Mouse (Mus musculus) MEL (cell line): ENCODE data around the gene Efcab5. TPM values are rescaled to one million over a fixed set of nuclear protein-coding genes. Genes with fewer than 3 reads are reported as not detected.

ENCODE experiments used
- DNase-seq: peaks from one replicate; pipeline ENCODE4 v3.0.0; 2011; ENCODE audit warnings: low read depth, low spot score
- H3K27ac ChIP-seq: 2 replicates; pipeline ENCODE4 v1.5.1; 2012; ENCODE audit warnings: low read depth, mild to moderate bottlenecking, control low read depth, low read length, moderate library complexity; ENCODE audit not compliant: control insufficient read depth
- H3K27me3 ChIP-seq, 2 experiments: fragments of 150-350 bp in 1 of 2; sonication (generic) in 1 of 2; 2 replicates each; pipeline ENCODE4 v1.6.1; 2012; ENCODE audit warnings: low read length in 2 of 2, mild to moderate bottlenecking in 2 of 2, improper control_type of control experiment in 1 of 2, moderate library complexity in 1 of 2; ENCODE audit not compliant: insufficient read depth in 2 of 2, control insufficient read depth in 1 of 2
- H3K36me3 ChIP-seq, 2 experiments: 2 replicates each; pipeline ENCODE4 v1.6.1; 2012 to 2014; ENCODE audit warnings: low read length in 2 of 2, improper control_type of control experiment in 1 of 2, inconsistent platforms in 1 of 2, mild to moderate bottlenecking in 1 of 2; ENCODE audit not compliant: insufficient read depth in 2 of 2, control insufficient read depth in 1 of 2
- H3K4me1 ChIP-seq, 2 experiments: fragments of 150-350 bp in 1 of 2; sonication (generic) in 1 of 2; 2 replicates each; pipeline ENCODE4 v1.6.1; 2012; ENCODE audit warnings: low read length in 2 of 2, improper control_type of control experiment in 1 of 2, mild to moderate bottlenecking in 1 of 2; ENCODE audit not compliant: insufficient read depth in 2 of 2, control insufficient read depth in 1 of 2
- H3K4me3 ChIP-seq, 2 experiments: fragments of 150-350 bp in 1 of 2; sonication (generic) in 1 of 2; 2 replicates each; pipeline ENCODE4 v1.5.1; 2012; ENCODE audit warnings: low read depth in 2 of 2, low read length in 2 of 2, mild to moderate bottlenecking in 2 of 2, moderate library complexity in 2 of 2, control low read depth in 1 of 2, improper control_type of control experiment in 1 of 2; ENCODE audit not compliant: control insufficient read depth in 1 of 2, insufficient read depth in 1 of 2
- H3K79me2 ChIP-seq: 2 replicates; pipeline ENCODE4 v1.6.1; 2012; ENCODE audit warnings: mild to moderate bottlenecking, low read length, moderate library complexity; ENCODE audit not compliant: control insufficient read depth, poor library complexity, insufficient read depth
- H3K9ac ChIP-seq: 2 replicates; pipeline ENCODE4 v1.6.1; 2012; ENCODE audit warnings: low read depth, mild to moderate bottlenecking, control low read depth, low read length, moderate library complexity; ENCODE audit not compliant: control insufficient read depth, poor library complexity, severe bottlenecking
- H3K9me3 ChIP-seq: fragments of 150-350 bp; sonication (generic); replicated peaks from 2 replicates; pipeline ENCODE4 v1.6.1; 2012; ENCODE audit warnings: mild to moderate bottlenecking, low read length, improper control_type of control experiment, moderate library complexity; ENCODE audit not compliant: insufficient read depth
- CHD1 ChIP-seq: IDR thresholded peaks from 2 replicates; pipeline ENCODE4 v1.6.1; 2012; ENCODE audit warnings: low read depth, mild to moderate bottlenecking, inconsistent platforms, low read length, improper control_type of control experiment
- CHD2 ChIP-seq: IDR thresholded peaks from 2 replicates; pipeline ENCODE4 v1.6.1; 2011; ENCODE audit warnings: low read length, improper control_type of control experiment
- CTCF ChIP-seq, 3 experiments: IDR thresholded peaks in 2 of 3; conservative IDR thresholded peaks in 1 of 3; 2 replicates each; pipeline ENCODE4 v1.5.1; 2011 to 2012; ENCODE audit warnings: low read length in 3 of 3, low read depth in 2 of 3, mild to moderate bottlenecking in 2 of 3, improper control_type of control experiment in 1 of 3, inconsistent platforms in 1 of 3, mixed read lengths in 1 of 3, moderate library complexity in 1 of 3; ENCODE audit not compliant: control insufficient read depth in 1 of 3, insufficient read depth in 1 of 3, poor library complexity in 1 of 3, severe bottlenecking in 1 of 3
- E2F4 ChIP-seq: IDR thresholded peaks from 2 replicates; pipeline ENCODE4 v1.6.1; 2011; ENCODE audit warnings: low read depth, low read length, improper control_type of control experiment, borderline replicate concordance
- ELF1 ChIP-seq: IDR thresholded peaks from 2 replicates; pipeline ENCODE4 v1.6.1; 2014; ENCODE audit warnings: low read depth, mild to moderate bottlenecking, inconsistent platforms, low read length, improper control_type of control experiment, moderate library complexity
- EP300 ChIP-seq, 2 experiments: IDR thresholded peaks; 2 replicates each; pipeline ENCODE4 v1.6.1; 2011; ENCODE audit warnings: improper control_type of control experiment in 2 of 2, low read length in 2 of 2, low read depth in 1 of 2, mild to moderate bottlenecking in 1 of 2
- ETS1 ChIP-seq: IDR thresholded peaks from 2 replicates; pipeline ENCODE4 v1.6.1; 2012; ENCODE audit warnings: low read depth, mild to moderate bottlenecking, inconsistent platforms, low read length, improper control_type of control experiment, moderate library complexity
- KAT2A ChIP-seq: conservative IDR thresholded peaks from 2 replicates; pipeline ENCODE4 v1.6.1; 2012; ENCODE audit warnings: low read depth, low read length, improper control_type of control experiment, inconsistent platforms
- MAFK ChIP-seq: IDR thresholded peaks from 2 replicates; pipeline ENCODE4 v1.6.1; 2011; ENCODE audit warnings: low read depth, mild to moderate bottlenecking, low read length, improper control_type of control experiment, borderline replicate concordance
- MAX ChIP-seq: IDR thresholded peaks from 2 replicates; pipeline ENCODE4 v1.6.1; 2011; ENCODE audit warnings: low read length, improper control_type of control experiment
- MAZ ChIP-seq: IDR thresholded peaks from 2 replicates; pipeline ENCODE4 v1.6.1; 2012; ENCODE audit warnings: low read depth, mild to moderate bottlenecking, inconsistent platforms, low read length, improper control_type of control experiment
- MEF2A ChIP-seq: IDR thresholded peaks from 2 replicates; pipeline ENCODE4 v1.6.1; 2014; ENCODE audit warnings: low read depth, mild to moderate bottlenecking, inconsistent platforms, low read length, improper control_type of control experiment; ENCODE audit not compliant: poor library complexity, insufficient replicate concordance, severe bottlenecking; ENCODE audit errors: extremely low read depth
- MXI1 ChIP-seq: IDR thresholded peaks from 2 replicates; pipeline ENCODE4 v1.6.1; 2011; ENCODE audit warnings: mild to moderate bottlenecking, low read depth, low read length, improper control_type of control experiment
- MYB ChIP-seq: IDR thresholded peaks from 2 replicates; pipeline ENCODE4 v1.6.1; 2011; ENCODE audit warnings: mild to moderate bottlenecking, low read depth, low read length, improper control_type of control experiment
- MYC ChIP-seq: IDR thresholded peaks from 2 replicates; pipeline ENCODE4 v1.6.1; 2011; ENCODE audit warnings: low read depth, mild to moderate bottlenecking, low read length, improper control_type of control experiment, moderate library complexity
- POLR2A ChIP-seq, 2 experiments: IDR thresholded peaks; 2 replicates each; pipeline ENCODE4 v1.6.1; 2011 to 2012; ENCODE audit warnings: low read length in 2 of 2, mild to moderate bottlenecking in 2 of 2, control low read depth in 1 of 2, improper control_type of control experiment in 1 of 2, low read depth in 1 of 2, moderate library complexity in 1 of 2; ENCODE audit not compliant: control insufficient read depth in 1 of 2, insufficient read depth in 1 of 2, poor library complexity in 1 of 2
- POLR2AphosphoS2 ChIP-seq: IDR thresholded peaks from 2 replicates; pipeline ENCODE4 v1.6.1; 2011; ENCODE audit warnings: low read length, improper control_type of control experiment
- RAD21 ChIP-seq: IDR thresholded peaks from 2 replicates; pipeline ENCODE4 v1.6.1; 2011; ENCODE audit warnings: mild to moderate bottlenecking, low read depth, low read length, improper control_type of control experiment
- SIN3A ChIP-seq: IDR thresholded peaks from 2 replicates; pipeline ENCODE4 v1.6.1; 2012; ENCODE audit warnings: low read length, improper control_type of control experiment, inconsistent platforms
- TBP ChIP-seq: IDR thresholded peaks from 2 replicates; pipeline ENCODE4 v1.8.0; 2011; ENCODE audit warnings: low read depth, low read length, improper control_type of control experiment
- TCF12 ChIP-seq: IDR thresholded peaks from 2 replicates; pipeline ENCODE4 v1.6.1; 2014; ENCODE audit warnings: low read depth, mild to moderate bottlenecking, inconsistent platforms, low read length, improper control_type of control experiment, moderate library complexity
- UBTF ChIP-seq: IDR thresholded peaks from 2 replicates; pipeline ENCODE4 v1.6.1; 2012; ENCODE audit warnings: low read depth, mild to moderate bottlenecking, inconsistent platforms, low read length, improper control_type of control experiment, moderate library complexity, borderline replicate concordance; ENCODE audit not compliant: insufficient read depth
- USF1 ChIP-seq: IDR thresholded peaks from 2 replicates; pipeline ENCODE4 v1.6.1; 2014; ENCODE audit warnings: low read depth, mild to moderate bottlenecking, inconsistent platforms, low read length, improper control_type of control experiment, moderate library complexity
- ZC3H11A ChIP-seq: IDR thresholded peaks from 2 replicates; pipeline ENCODE4 v1.6.1; 2012; ENCODE audit warnings: low read depth, mild to moderate bottlenecking, inconsistent platforms, low read length, improper control_type of control experiment
- ZKSCAN1 ChIP-seq: IDR thresholded peaks from 2 replicates; pipeline ENCODE4 v1.6.1; 2012; ENCODE audit warnings: low read depth, mild to moderate bottlenecking, inconsistent platforms, low read length, improper control_type of control experiment, moderate library complexity
- ZMIZ1 ChIP-seq: IDR thresholded peaks from 2 replicates; pipeline ENCODE4 v1.6.1; 2012; ENCODE audit warnings: low read depth, mild to moderate bottlenecking, inconsistent platforms, low read length, improper control_type of control experiment, moderate library complexity
- ZNF384 ChIP-seq: IDR thresholded peaks from 2 replicates; pipeline ENCODE4 v1.6.1; 2012; ENCODE audit warnings: low read depth, mild to moderate bottlenecking, inconsistent platforms, low read length, improper control_type of control experiment
- polyA plus RNA-seq, 2 experiments: library from polyadenylated mRNA; stranded (reverse) in 1 of 2; unstranded in 1 of 2; fragments of >175 nt in 1 of 2; fragments of >200 nt in 1 of 2; gene quantifications; 2 replicates each; pipeline versions ENCODE4 v1.2.1 to v1.2.4; 2012; ENCODE audit warnings: low replicate concordance in 2 of 2, low read depth in 1 of 2; ENCODE audit not compliant: insufficient read length in 2 of 2, insufficient read depth in 1 of 2, missing spikeins in 1 of 2
- total RNA-seq: library from RNA; depleted of rRNA; stranded (reverse); fragments of 300-350 nt; gene quantifications from 2 replicates; pipeline ENCODE4 v1.2.3, GENCODE M21; 2012

Efcab5 gene
- total and polyA plus RNA-seq, 3 experiments: 0.27 to 0.29 TPM; not detected in 1

DNA sequence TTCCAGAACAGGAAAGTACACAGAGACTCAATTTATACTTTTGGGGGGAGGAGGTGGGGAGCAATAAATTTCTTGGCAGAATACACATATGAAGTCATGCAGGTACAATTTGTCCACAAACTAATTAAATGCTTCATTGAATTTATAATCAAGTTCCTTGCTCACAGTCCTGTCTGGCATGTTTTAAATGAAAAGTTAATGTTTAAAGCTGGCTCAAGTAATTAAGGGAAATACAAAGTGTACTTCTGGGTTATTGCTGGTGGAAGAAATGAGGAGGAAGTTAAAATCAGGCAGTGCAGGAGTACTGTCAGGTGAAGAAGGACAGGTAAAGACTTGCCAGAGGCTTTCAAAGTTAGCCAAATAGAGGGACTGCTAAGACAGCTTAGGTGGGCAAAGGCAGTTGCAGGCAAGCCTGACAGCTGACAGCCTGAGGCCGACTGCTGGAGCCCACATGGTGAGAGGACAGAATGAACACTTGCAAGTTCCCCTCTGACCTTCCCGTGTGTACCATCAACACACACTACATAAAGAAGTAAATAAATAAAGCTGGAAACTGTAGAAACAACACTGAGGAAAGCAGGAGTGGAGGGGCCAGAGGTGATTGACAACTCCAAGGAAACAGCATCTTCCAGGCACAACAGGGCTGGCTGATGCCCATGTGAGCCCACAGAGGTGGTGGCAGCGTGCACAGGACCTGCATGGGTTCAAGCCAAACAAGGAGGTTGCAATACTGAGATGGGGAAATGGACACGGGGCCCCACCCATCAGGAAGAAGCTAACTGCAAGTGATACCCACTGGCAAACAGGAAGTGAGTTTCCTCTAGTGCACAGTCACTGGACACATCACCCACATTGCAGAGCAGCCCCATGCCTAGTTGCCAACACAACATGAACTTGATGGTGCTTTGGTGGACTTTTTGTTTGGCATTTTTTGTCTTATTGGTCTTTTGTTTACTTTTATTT, 7.7 kb upstream of the Efcab5 start:
- Histone ChIP-seq H3K9me3 (no peaks in the 10 kb centered on the region), H3K79me2 (no peaks in the 10 kb centered on the region), H3K4me1 (peaks cover 8 to 26% of the 10 kb centered on the region in 2 experiments), H3K27ac (no peak overlapping the region), H3K27me3 (no peaks in the 10 kb centered on the region), H3K9ac (no peak overlapping the region), H3K4me3 (no peak overlapping the region), H3K36me3 (peaks cover 0 to 31% of the 10 kb centered on the region in 2 experiments; a peak in 2 of 4 replicates)
- 0 out of 2 replicates have a peak, but pooled peaks have one; percentile 53 for TF ChIP-seq MYC
- TF ChIP-seq ZNF384: no peak
- TF ChIP-seq MAX: no peak
- TF ChIP-seq CHD1: no peak
- no peak for TF ChIP-seq MXI1
- no peak for TF ChIP-seq E2F4
- no peak for TF ChIP-seq ZKSCAN1
- no peak for TF ChIP-seq POLR2A (IDR thresholded peaks at IDR 0.05; ENCODE audit: control insufficient read depth in 1 of 2, insufficient read depth in 1 of 2, low read depth in 1 of 2, low read length in 2 of 2, poor library complexity in 1 of 2)
- peak; percentile 43 to 58; a peak in 3 of 4 replicates for TF ChIP-seq EP300 (IDR thresholded peaks at IDR 0.05; ENCODE audit: low read depth in 1 of 2, low read length in 2 of 2)
- no peak for TF ChIP-seq CHD2
- TF ChIP-seq USF1: no peak
- TF ChIP-seq TBP: no peak
- peak; percentile 68 for TF ChIP-seq ELF1
- TF ChIP-seq CTCF (IDR thresholded peaks at IDR 0.05 in 2 of 3, conservative IDR thresholded peaks at IDR 0.05 in 1 of 3; ENCODE audit: control insufficient read depth in 1 of 3, insufficient read depth in 1 of 3, low read depth in 2 of 3, low read length in 3 of 3, poor library complexity in 1 of 3, severe bottlenecking in 1 of 3): no peak
- TF ChIP-seq UBTF: no peak
- TF ChIP-seq TCF12: no peak
- TF ChIP-seq ETS1: no peak
- no peak for TF ChIP-seq MYB
- TF ChIP-seq MAFK: no peak
- TF ChIP-seq MAZ: 0 out of 2 replicates have a peak, but pooled peaks have one; percentile 21
- TF ChIP-seq SIN3A: 0 out of 2 replicates have a peak, but pooled peaks have one; percentile 32
- TF ChIP-seq POLR2AphosphoS2: no peak
- no peak for TF ChIP-seq ZMIZ1
- TF ChIP-seq MEF2A: no peak
- no peak for TF ChIP-seq KAT2A
- no peak for TF ChIP-seq RAD21
- no peak for TF ChIP-seq ZC3H11A
- DNase-seq: peak; percentile 75
